Mouse (Mus musculus) erythroblast, embryonic 14.5 days (primary cell): ENCODE results near the gene Map3k3.
"Not testable (repeated sequence)": the region's sequence is repeated elsewhere in the genome, so short reads cannot be mapped to it uniquely, and the experiment has no call there.

Experiments used
- GATA1 ChIP-seq: IDR thresholded peaks from 2 replicates; pipeline ENCODE4 v1.6.1; 2012; ENCODE audit warnings: low read length, inconsistent platforms, mixed read lengths
- TAL1 ChIP-seq: IDR thresholded peaks from 3 replicates; pipeline ENCODE4 v1.6.1; 2012; ENCODE audit warnings: low read length, inconsistent platforms, mixed read lengths

DNA sequence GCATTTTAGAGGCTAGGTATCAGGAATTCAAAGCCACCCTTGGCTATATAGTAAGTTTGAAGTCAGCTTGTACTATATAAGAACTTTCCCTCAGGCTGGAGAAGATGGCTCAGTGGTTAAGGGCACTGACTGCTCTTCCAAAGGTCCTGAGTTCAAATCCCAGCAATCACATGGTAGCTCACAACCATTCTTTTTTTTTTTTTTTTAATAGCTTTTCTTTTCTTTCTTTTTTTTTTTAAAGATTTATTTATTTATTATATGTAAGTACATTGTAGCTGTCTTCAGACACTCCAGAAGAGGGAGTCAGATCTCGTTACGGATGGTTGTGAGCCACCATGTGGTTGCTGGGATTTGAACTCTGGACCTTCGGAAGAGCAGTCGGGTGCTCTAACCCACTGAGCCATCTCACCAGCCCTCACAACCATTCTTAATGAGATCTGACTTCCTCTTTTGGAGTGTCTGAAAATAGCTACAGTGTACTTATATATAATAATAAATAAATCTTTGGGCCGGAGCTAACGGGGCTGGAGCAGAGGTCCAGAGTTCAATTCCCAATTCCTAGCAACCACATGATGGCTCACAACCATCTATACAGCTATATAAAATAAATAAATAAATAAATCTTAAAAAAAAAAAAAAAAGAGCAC, 42.4 kb downstream of the Map3k3 start:
- TF ChIP-seq GATA1, TAL1: not testable (repeated sequence)
